Mouse (Mus musculus) ES-Bruce4 (cell line): ENCODE results near the gene Ly6g6d. TPM values are rescaled to one million over a fixed set of nuclear protein-coding genes. Genes with fewer than 3 reads are reported as not detected.

ENCODE experiments used
- H3K27ac ChIP-seq: 2 replicates; pipeline ENCODE4 v1.5.1; 2012; ENCODE audit warnings: low read length, inconsistent platforms; ENCODE audit not compliant: insufficient read depth
- H3K27me3 ChIP-seq: 2 replicates; pipeline ENCODE4 v1.6.1; 2012; ENCODE audit warnings: mild to moderate bottlenecking, low read length, inconsistent platforms; ENCODE audit not compliant: control insufficient read depth, poor library complexity, insufficient read depth, severe bottlenecking
- H3K36me3 ChIP-seq: 2 replicates; pipeline ENCODE4 v1.6.1; 2012; ENCODE audit warnings: inconsistent platforms, mild to moderate bottlenecking, low read length, moderate library complexity; ENCODE audit not compliant: control insufficient read depth, poor library complexity, insufficient read depth, severe bottlenecking
- H3K4me1 ChIP-seq: one replicate; pipeline ENCODE4 v1.8.1; 2011; ENCODE audit warnings: low read length; ENCODE audit not compliant: control insufficient read depth, insufficient read depth
- H3K4me3 ChIP-seq: 2 replicates; pipeline ENCODE4 v1.5.1; 2011; ENCODE audit warnings: low read depth, mild to moderate bottlenecking, low read length
- H3K9ac ChIP-seq: 2 replicates; pipeline ENCODE4 v1.6.1; 2012; ENCODE audit warnings: low read depth, mild to moderate bottlenecking, inconsistent platforms; ENCODE audit not compliant: poor library complexity, severe bottlenecking
- H3K9me3 ChIP-seq: replicated peaks from 2 replicates; pipeline ENCODE4 v1.6.1; 2012; ENCODE audit warnings: mild to moderate bottlenecking, low read length, inconsistent platforms; ENCODE audit not compliant: control insufficient read depth, poor library complexity, insufficient read depth, severe bottlenecking
- CTCF ChIP-seq: IDR thresholded peaks from one replicate; pipeline ENCODE4 v1.8.1; 2011; ENCODE audit warnings: low read depth, low read length
- EP300 ChIP-seq: IDR thresholded peaks from 2 replicates; pipeline ENCODE4 v1.6.1; 2011; ENCODE audit warnings: low read depth, low read length; ENCODE audit not compliant: insufficient read depth
- POLR2A ChIP-seq: IDR thresholded peaks from one replicate; pipeline ENCODE4 v1.8.1; 2011; ENCODE audit warnings: low read length; ENCODE audit not compliant: insufficient read depth
- polyA plus RNA-seq: library from polyadenylated mRNA; stranded (reverse); fragments of >200 nt; gene quantifications from 2 replicates; pipeline ENCODE4 v1.2.4, GENCODE M21; 2011; ENCODE audit warnings: low read depth; ENCODE audit not compliant: missing spikeins, insufficient read depth, insufficient read length

The Ly6g6d gene
- polyA plus RNA-seq, 1 experiment = 1.9 TPM

GRCm38 (mm10) chr17:35060071-35060470 lies 17.8 kb downstream of the Ly6g6d start:
- Histone ChIP-seq H3K4me1 (peaks cover 6% of the 10 kb centered on the region), H3K36me3 (peaks cover 9% of the 10 kb centered on the region), H3K9ac (peak overlapping the region; percentile 64), H3K27ac (no peak overlapping the region), H3K27me3 (no peaks in the 10 kb centered on the region), H3K9me3 (no peaks in the 10 kb centered on the region), H3K4me3 (peak overlapping the region; percentile 87)
- no peak for TF ChIP-seq EP300
- no peak for TF ChIP-seq POLR2A
- TF ChIP-seq CTCF = no peak

- no peak for TF ChIP-seq POLR2A
- 0 out of 2 replicates have a peak, but pooled peaks have one; percentile 50 for TF ChIP-seq EP300
- TF ChIP-seq CTCF = peak; percentile 48
- Histone ChIP-seq H3K9me3 (no peaks in the 10 kb centered on the region), H3K4me3 (peak within 1 kb of the TSS; percentile 87), H3K4me1 (peaks cover 6% of the 10 kb centered on the region), H3K9ac (peak within 1 kb of the TSS; percentile 64), H3K36me3 (peaks cover 15% of the 10 kb centered on the region), H3K27ac (peak within 1 kb of the TSS; percentile 40), H3K27me3 (no peaks in the 10 kb centered on the region)
Measured at GRCm38 (mm10) chr17:35058911-35059892, 18.7 kb downstream of the Ly6g6d start, which contains the start of gene Ddah2. Ddah2 (plus strand) TSS chr17:35059035.

GRCm38 (mm10) chr17:35058316-35058715 lies 19.5 kb downstream of the Ly6g6d start:
- H3K9me3 ChIP-seq = no peaks in the 10 kb centered on the region
- H3K9ac ChIP-seq = no peak overlapping the region
- H3K36me3 ChIP-seq = peaks cover 21% of the 10 kb centered on the region
- no peaks in the 10 kb centered on the region for H3K27me3 ChIP-seq
- no peak overlapping the region for H3K4me3 ChIP-seq
- TF ChIP-seq POLR2A = no peak
- no peak for TF ChIP-seq EP300
- no peak for TF ChIP-seq CTCF
- H3K4me1 ChIP-seq = peaks cover 6% of the 10 kb centered on the region
- H3K27ac ChIP-seq = 0 out of 2 replicates have a peak overlapping the region, but pooled peaks have one; percentile 6

- Histone ChIP-seq H3K4me3 (no peak overlapping the region), H3K4me1 (peaks cover 11% of the 10 kb centered on the region), H3K27me3 (no peaks in the 10 kb centered on the region), H3K9ac (no peak overlapping the region), H3K27ac (no peak overlapping the region), H3K9me3 (no peaks in the 10 kb centered on the region), H3K36me3 (peaks cover 26% of the 10 kb centered on the region)
- TF ChIP-seq EP300 (no peak), CTCF (no peak), POLR2A (no peak)
Measured at GRCm38 (mm10) chr17:35057090-35057489, 20.8 kb downstream of the Ly6g6d start.

- Histone ChIP-seq H3K36me3 (peaks cover 26% of the 10 kb centered on the region), H3K4me1 (peaks cover 6% of the 10 kb centered on the region), H3K27me3 (no peaks in the 10 kb centered on the region), H3K9ac (no peak overlapping the region), H3K27ac (no peak overlapping the region), H3K9me3 (no peaks in the 10 kb centered on the region), H3K4me3 (no peak overlapping the region)
- TF ChIP-seq CTCF (no peak), EP300 (no peak), POLR2A (no peak)
Measured at GRCm38 (mm10) chr17:35055691-35056495, 22.0 kb downstream of the Ly6g6d start.
